Mouse (Mus musculus): Measurements from ENCODE around the gene Grhl3. TPM values are rescaled to one million over a fixed set of nuclear protein-coding genes. Genes with fewer than 3 reads are reported as not detected.

Grhl3 gene
- polyA plus RNA-seq (2012; fragmentation: generic; extraction: Trizol), result not detected

GRCm38 (mm10) chr4:135573251-135573808, at the start of gene Grhl3:
TSS of gene Grhl3 (minus strand) at chr4:135573630.

DNA sequence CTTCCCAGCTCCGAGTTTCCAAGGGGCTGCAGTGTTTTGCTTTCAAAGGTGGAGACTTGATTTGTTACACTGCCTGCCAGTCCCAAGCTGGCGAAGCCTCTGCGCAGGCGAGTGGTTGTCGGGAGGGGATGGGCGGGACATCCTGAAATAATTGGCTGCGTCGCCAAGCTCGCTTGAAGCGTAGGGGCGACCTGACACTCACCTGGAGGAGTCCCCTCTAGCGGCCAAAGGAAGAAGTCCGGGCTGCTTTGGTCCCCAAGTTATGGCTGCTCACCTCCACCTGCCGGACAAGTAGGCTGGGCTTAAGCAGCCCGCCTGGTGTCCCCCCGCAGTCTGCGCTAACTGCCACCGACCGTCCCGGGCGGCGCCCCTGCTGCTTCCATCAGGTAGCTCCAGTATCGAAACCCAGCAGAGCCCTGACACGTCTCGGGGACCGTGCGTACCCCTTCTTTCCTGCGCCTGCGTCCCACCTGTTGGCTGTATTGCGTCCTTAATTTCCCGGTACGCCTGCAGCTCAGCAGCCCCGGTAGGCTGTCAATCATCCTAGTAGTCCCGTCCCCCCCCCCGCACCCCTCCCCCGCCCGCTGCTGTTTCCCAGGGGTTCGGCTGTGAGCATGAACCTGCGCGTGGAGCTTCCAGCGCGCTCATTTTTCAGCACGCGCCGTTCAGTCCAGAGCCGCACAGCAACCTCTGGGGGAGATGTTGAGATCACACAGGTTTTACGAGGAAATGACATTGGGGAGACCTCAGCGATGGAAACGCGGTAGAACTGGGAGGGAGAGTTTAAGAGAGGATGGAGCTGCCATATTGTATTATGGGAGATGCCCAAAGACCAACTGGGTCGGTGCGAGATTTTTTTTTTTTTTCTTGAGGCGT, 78.7 kb downstream of the Grhl3 start, which contains the start of the genes Stpg1 and Nipal3:
Gene Stpg1, plus strand, starts transcription at position 270 of the 876 bp plus-strand sequence.
Gene Nipal3, minus strand, starts transcription at position 518 of the 876 bp plus-strand sequence.

Other genes starting within 250 kb of the Grhl3 start
- gene Srrm1, start 220.3 kb downstream of the Grhl3 start, polyA plus RNA-seq (2012; fragmentation: generic; extraction: Trizol), result 10 to 100 TPM; 20.7 to 44.0 TPM
- gene Ncmap, start 175.4 kb downstream of the Grhl3 start, polyA plus RNA-seq (2012; fragmentation: generic; extraction: Trizol), result under 1 TPM; 0.01 to 0.14 TPM
- gene Rcan3, start 139.8 kb downstream of the Grhl3 start, polyA plus RNA-seq (2012; fragmentation: generic; extraction: Trizol), result 1 to 10 TPM; 3.1 to 9.2 TPM
- not detected for gene Stpg1, start 78.8 kb downstream of the Grhl3 start, polyA plus RNA-seq (2012; fragmentation: generic; extraction: Trizol)
- 1 to 10 TPM in 1 of 2 experiments, under 1 TPM in 1; 0.99 to 2.8 TPM for gene Nipal3, start 78.6 kb downstream of the Grhl3 start, polyA plus RNA-seq (2012; fragmentation: generic; extraction: Trizol)
- not detected for gene Ifnlr1, start 112.7 kb upstream of the Grhl3 start, polyA plus RNA-seq (2012; fragmentation: generic; extraction: Trizol)
- not detected for gene Il22ra1, start 154.5 kb upstream of the Grhl3 start, polyA plus RNA-seq (2012; fragmentation: generic; extraction: Trizol)
- under 1 TPM in 1 of 2 experiments, not detected in 1; under 0.01 TPM for gene Myom3, start 186.1 kb upstream of the Grhl3 start, polyA plus RNA-seq (2012; fragmentation: generic; extraction: Trizol)